Mouse (Mus musculus) thymus, adult 2 months (tissue): Measurements from ENCODE around the gene Rsbn1l.

Experiments used
- CTCF ChIP-seq: fragments of 200-500 bp; IDR thresholded peaks from 2 replicates; pipeline ENCODE4 v1.5.1; 2012; ENCODE audit warnings: mild to moderate bottlenecking, control low read depth, low read length, moderate library complexity, borderline replicate concordance; ENCODE audit not compliant: control insufficient read depth, poor library complexity, insufficient read depth; ENCODE audit errors: extremely low read depth
- POLR2A ChIP-seq: fragments of 200-500 bp; IDR thresholded peaks from 2 replicates; pipeline ENCODE4 v1.6.1; 2012; ENCODE audit warnings: mild to moderate bottlenecking, low read length, control low read depth, moderate library complexity; ENCODE audit not compliant: control insufficient read depth, poor library complexity, insufficient read depth; ENCODE audit errors: extremely low read depth

DNA sequence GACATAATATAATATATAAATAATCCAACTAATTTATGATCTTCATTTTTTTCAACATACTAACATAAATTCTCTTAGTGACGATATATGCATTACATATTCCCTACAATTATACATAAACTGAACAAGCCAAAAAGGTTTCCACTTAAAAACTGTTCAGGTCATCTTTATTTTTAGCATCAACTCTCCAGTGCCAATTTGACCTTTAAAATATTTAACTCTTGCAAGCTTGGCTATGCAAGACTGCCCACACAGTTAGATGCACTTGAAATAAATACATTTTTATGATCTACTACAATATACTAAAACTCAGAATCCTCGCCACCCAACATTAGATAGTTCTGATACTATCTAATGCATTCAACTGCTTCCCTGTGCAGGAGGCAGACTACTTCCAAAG is 75.8 kb downstream of the Rsbn1l start:
- TF ChIP-seq POLR2A (no peak), CTCF (no peak)
